Comparison of ENCODE assay signal across 12 mouse cellular contexts in genomic region chr14:20616421-20616820, GRCm38 (mm10). TPM values are rescaled to one million over a fixed set of nuclear protein-coding genes. Genes with fewer than 3 reads are reported as not detected.
DNase-seq lines count a peak whose midpoint lies in the region; ATAC-seq lines count a peak whose summit lies in the region.
"Had no signal": no experiment of that assay in that cellular context is flagged by ENCODE, and none has a peak within 500 bp of the region (broad histone marks: within the 10 kb centered on the region; RNA-seq: fewer than 3 reads in every experiment).

No protein-coding gene starts in this region.

- H3K4me2 ChIP-seq in heart, embryonic 11.5 days, result no peak overlapping the region
- no peak overlapping the region for H3K4me2 ChIP-seq in heart, embryonic 15.5 days
- H3K4me2 ChIP-seq: embryonic facial prominence, embryonic 12.5 days; hindbrain, embryonic 15.5 days; liver, embryonic 11.5 days; midbrain, embryonic 12.5 days had no signal

- no peaks in the 10 kb centered on the region for H3K9me3 ChIP-seq in heart, embryonic 11.5 days (replicated peaks; ENCODE audit: control insufficient read depth, low read length)
- no peaks in the 10 kb centered on the region for H3K9me3 ChIP-seq in heart, embryonic 15.5 days (replicated peaks)
- H3K9me3 ChIP-seq in limb, embryonic 10.5 days (replicated peaks), result no peaks in the 10 kb centered on the region
- H3K9me3 ChIP-seq: embryonic facial prominence, embryonic 12.5 days; hindbrain, embryonic 15.5 days; midbrain, embryonic 12.5 days had no signal

- peaks cover 8% of the 10 kb centered on the region; the same call in 1 of the 2 replicates for H3K4me1 ChIP-seq in heart, embryonic 11.5 days (ENCODE audit: control insufficient read depth, insufficient read depth, low read length)
- H3K4me1 ChIP-seq in heart, embryonic 15.5 days (replicated peaks), result peaks cover 9% of the 10 kb centered on the region
- no peaks in the 10 kb centered on the region for H3K4me1 ChIP-seq in limb, embryonic 10.5 days
- H3K4me1 ChIP-seq: embryonic facial prominence, embryonic 12.5 days had no signal

- 28% methylated on average over 2 of the region's 2 CpGs for WGBS in heart, embryonic 11.5 days (ENCODE audit: insufficient replicate concordance)
- WGBS in heart, embryonic 15.5 days, result 11% methylated on average over 2 of the region's 2 CpGs
- whole genome bisulfite sequencing in limb, embryonic 10.5 days, result 47% methylated on average over 2 of the region's 2 CpGs

- H3K27ac ChIP-seq in heart, embryonic 11.5 days (ENCODE audit: low read depth, low read length), result 0 out of 2 replicates have a peak overlapping the region, but pooled peaks have one; percentile 2
- peak overlapping the region; percentile 33; the same call in 1 of the 2 replicates for H3K27ac ChIP-seq in heart, embryonic 15.5 days
- no peak overlapping the region for H3K27ac ChIP-seq in limb, embryonic 10.5 days
- H3K27ac ChIP-seq: embryonic facial prominence, embryonic 12.5 days; hindbrain, embryonic 15.5 days; midbrain, embryonic 12.5 days had no signal

- no peak for DNase-seq in heart, adult 9 months (ENCODE audit: low spot score in 2 of 2)
- DNase-seq in right cerebral cortex, adult 18-20 months, result peak; percentile 43
- no peak for DNase-seq in right cerebral cortex, postnatal 10 days (ENCODE audit: low spot score in 2 of 2)
- DNase-seq in limb, embryonic 10.5 days (ENCODE audit: low spot score), result no peak
- DNase-seq: thymus, postnatal 4 days had no signal

- ATAC-seq in heart, embryonic 11.5 days (replicated peaks; ENCODE audit: insufficient number of reproducible peaks, low FRiP score, low TSS enrichment), result no peak
- no peak for ATAC-seq in heart, embryonic 15.5 days (replicated peaks; ENCODE audit: insufficient number of reproducible peaks, insufficient read depth, low FRiP score, low read depth)
- ATAC-seq in activated CD4-positive, CD25-positive, alpha-beta regulatory T cell, adult 4 months, result no peak

- H3K27me3 ChIP-seq in heart, embryonic 11.5 days (ENCODE audit: control insufficient read depth, insufficient read depth, low read length), result no peaks in the 10 kb centered on the region
- H3K27me3 ChIP-seq in heart, embryonic 15.5 days, result no peaks in the 10 kb centered on the region
- H3K27me3 ChIP-seq in limb, embryonic 10.5 days (ENCODE audit: low read depth, poor library complexity, severe bottlenecking), result no peaks in the 10 kb centered on the region
- H3K27me3 ChIP-seq: embryonic facial prominence, embryonic 12.5 days; hindbrain, embryonic 15.5 days; midbrain, embryonic 12.5 days had no signal

- H3K9ac ChIP-seq in heart, embryonic 11.5 days (ENCODE audit: low read depth, low read length), result no peak overlapping the region
- H3K9ac ChIP-seq in heart, embryonic 15.5 days, result no peak overlapping the region
- H3K9ac ChIP-seq: embryonic facial prominence, embryonic 12.5 days; hindbrain, embryonic 15.5 days; midbrain, embryonic 12.5 days had no signal

- no peak overlapping the region for H3K4me3 ChIP-seq in heart, embryonic 11.5 days (ENCODE audit: low read depth, low read length)
- no peak overlapping the region for H3K4me3 ChIP-seq in heart, embryonic 15.5 days
- H3K4me3 ChIP-seq in limb, embryonic 10.5 days, result no peak overlapping the region
- H3K4me3 ChIP-seq: embryonic facial prominence, embryonic 12.5 days; hindbrain, embryonic 15.5 days; midbrain, embryonic 12.5 days had no signal

- no peaks in the 10 kb centered on the region; the same call in 1 of the 2 replicates for H3K36me3 ChIP-seq in heart, embryonic 11.5 days (ENCODE audit: control insufficient read depth, insufficient read depth, low read length)
- no peaks in the 10 kb centered on the region for H3K36me3 ChIP-seq in heart, embryonic 15.5 days
- H3K36me3 ChIP-seq in limb, embryonic 10.5 days, result peaks cover 13% of the 10 kb centered on the region; the same call in 1 of the 2 replicates
- H3K36me3 ChIP-seq: hindbrain, embryonic 15.5 days; midbrain, embryonic 12.5 days had no signal

RNA-seq across cellular contexts. Expression of gene Usp54, which starts 24.4 kb away (rescaled TPM):
- polyA plus RNA-seq in heart, embryonic 11.5 days (2014; fragmentation: Nextera tagmentation; extraction: Ambion mirVana), result 5.4 and 7.2 TPM in 2 replicates
- polyA plus RNA-seq in heart, embryonic 15.5 days (2015; fragmentation: Nextera tagmentation; extraction: Ambion mirVana), result 4.0 and 4.8 TPM in 2 replicates
- 13.5 and 16.6 TPM in 2 replicates for polyA plus RNA-seq in limb, embryonic 10.5 days (2016; fragmentation: Nextera tagmentation; extraction: Ambion mirVana)
- 1 to 10 TPM; 1.6 to 2.2 TPM for polyA plus RNA-seq in activated CD4-positive, CD25-positive, alpha-beta regulatory T cell, adult 4 months (2017; shearing (Covaris generic))

RNA-seq across cellular contexts. Expression of gene Myoz1, which starts 39.9 kb away (rescaled TPM):
- 23.6 and 28.0 TPM in 2 replicates for polyA plus RNA-seq in heart, embryonic 11.5 days (2014; fragmentation: Nextera tagmentation; extraction: Ambion mirVana)
- 10.2 and 11.6 TPM in 2 replicates for polyA plus RNA-seq in heart, embryonic 15.5 days (2015; fragmentation: Nextera tagmentation; extraction: Ambion mirVana)
- polyA plus RNA-seq in limb, embryonic 10.5 days (2016; fragmentation: Nextera tagmentation; extraction: Ambion mirVana), result 0.86 TPM in 1 of 2 replicates, not detected in the other
- not detected for polyA plus RNA-seq in activated CD4-positive, CD25-positive, alpha-beta regulatory T cell, adult 4 months (2017; shearing (Covaris generic))
- polyA plus RNA-seq: hindbrain, embryonic 15.5 days had no signal

RNA-seq across cellular contexts. Expression of gene Synpo2l, which starts 51.7 kb away (rescaled TPM):
- 106 and 127 TPM in 2 replicates for polyA plus RNA-seq in heart, embryonic 11.5 days (2014; fragmentation: Nextera tagmentation; extraction: Ambion mirVana)
- 167 and 174 TPM in 2 replicates for polyA plus RNA-seq in heart, embryonic 15.5 days (2015; fragmentation: Nextera tagmentation; extraction: Ambion mirVana)
- polyA plus RNA-seq in limb, embryonic 10.5 days (2016; fragmentation: Nextera tagmentation; extraction: Ambion mirVana), result 0.51 and 1.9 TPM in 2 replicates
- not detected for polyA plus RNA-seq in activated CD4-positive, CD25-positive, alpha-beta regulatory T cell, adult 4 months (2017; shearing (Covaris generic))

RNA-seq across cellular contexts. Expression of gene Sec24c, which starts 57.7 kb away (rescaled TPM):
- 78.1 and 84.6 TPM in 2 replicates for polyA plus RNA-seq in heart, embryonic 11.5 days (2014; fragmentation: Nextera tagmentation; extraction: Ambion mirVana)
- 57.3 and 82.4 TPM in 2 replicates for polyA plus RNA-seq in heart, embryonic 15.5 days (2015; fragmentation: Nextera tagmentation; extraction: Ambion mirVana)
- polyA plus RNA-seq in limb, embryonic 10.5 days (2016; fragmentation: Nextera tagmentation; extraction: Ambion mirVana), result 113 and 122 TPM in 2 replicates
- polyA plus RNA-seq in activated CD4-positive, CD25-positive, alpha-beta regulatory T cell, adult 4 months (2017; shearing (Covaris generic)), result 10 to 100 TPM; 94.7 to 97.5 TPM

Comparison
In these comparisons a context has a peak if more than half of its experiments do, and no peak if none do; other contexts are left out.
1. RNA of gene Synpo2l, which starts 51.7 kb away (polyA plus RNA-seq): 167 to 174 TPM in heart, embryonic 15.5 days and 106 to 127 TPM in heart, embryonic 11.5 days; 0.51 to 1.9 TPM in limb, embryonic 10.5 days and not detected in activated CD4-positive, CD25-positive, alpha-beta regulatory T cell, adult 4 months; every median in the first group is over 10 times any median in the second.